In the genomic region with DNA sequence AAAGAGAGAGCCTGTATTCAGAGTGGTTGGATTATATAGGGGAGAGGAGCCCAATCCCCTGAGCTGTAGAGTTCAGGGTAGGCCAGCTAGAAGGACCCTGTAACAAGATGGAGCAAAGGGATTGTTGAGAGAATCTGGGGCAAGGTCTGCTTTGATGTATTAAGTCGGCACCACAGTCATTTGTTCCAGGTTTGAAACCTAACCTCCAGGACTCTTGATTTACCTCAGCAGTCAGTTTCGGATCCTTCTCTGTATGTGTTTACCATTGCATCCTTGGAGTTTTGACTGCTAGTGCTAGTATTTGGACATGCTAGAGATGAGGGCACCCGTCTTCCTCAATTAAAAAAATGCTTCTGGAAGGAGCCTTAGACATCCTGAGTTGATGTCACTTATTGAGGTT, we compare ENCODE assay signal across 29 mouse cellular contexts.
"Had no signal": no experiment of that assay in that cellular context is flagged by ENCODE, and none has a peak within 500 bp of the region (broad histone marks: within the 10 kb centered on the region; RNA-seq: fewer than 3 reads in every experiment).

No protein-coding gene starts in this region.

- H3K27ac ChIP-seq: heart, embryonic 10.5 days; heart, embryonic 13.5 days; heart, embryonic 15.5 days; hindbrain, embryonic 10.5 days; hindbrain, embryonic 12.5 days; hindbrain, embryonic 13.5 days; hindbrain, embryonic 14.5 days; hindbrain, embryonic 15.5 days; hindbrain, postnatal 0 days; intestine, embryonic 15.5 days; kidney, embryonic 15.5 days; kidney, postnatal 0 days; layer of hippocampus, adult 2 months; left cerebral cortex, adult 2 months had no signal

- H3K9ac ChIP-seq: heart, embryonic 12.5 days; heart, embryonic 13.5 days; heart, embryonic 15.5 days; hindbrain, embryonic 12.5 days; hindbrain, embryonic 13.5 days; hindbrain, embryonic 14.5 days; hindbrain, embryonic 15.5 days; intestine, embryonic 15.5 days; kidney, embryonic 15.5 days had no signal

- DNase-seq: heart, postnatal 10 days; heart, postnatal 14 days; heart, postnatal 36 days; heart, postnatal 4 days; kidney, adult 11 months; kidney, adult 18-20 months; kidney, adult 8-10 months; kidney, adult 9 months; kidney, postnatal 10 days; kidney, postnatal 14 days; kidney, postnatal 4 days; layer of hippocampus, adult 9-11 months; layer of hippocampus, postnatal 36 days had no signal

- H3K4me3 ChIP-seq: heart, embryonic 10.5 days; heart, embryonic 12.5 days; heart, embryonic 13.5 days; heart, embryonic 15.5 days; hindbrain, embryonic 10.5 days; hindbrain, embryonic 12.5 days; hindbrain, embryonic 13.5 days; hindbrain, embryonic 15.5 days; intestine, embryonic 15.5 days; kidney, embryonic 15.5 days; layer of hippocampus, adult 2 months; left cerebral cortex, adult 2 months had no signal

- H3K4me2 ChIP-seq: heart, embryonic 11.5 days; heart, embryonic 12.5 days; heart, embryonic 13.5 days; heart, embryonic 15.5 days; hindbrain, embryonic 12.5 days; hindbrain, embryonic 13.5 days; hindbrain, embryonic 14.5 days; hindbrain, embryonic 15.5 days; intestine, embryonic 15.5 days; kidney, embryonic 15.5 days had no signal

- H3K9me3 ChIP-seq: heart, embryonic 10.5 days; heart, embryonic 12.5 days; heart, embryonic 15.5 days; hindbrain, embryonic 12.5 days; hindbrain, embryonic 13.5 days; hindbrain, embryonic 15.5 days; intestine, embryonic 15.5 days; kidney, embryonic 15.5 days had no signal

- H3K36me3 ChIP-seq: hindbrain, embryonic 12.5 days; hindbrain, embryonic 15.5 days; intestine, embryonic 15.5 days had no signal

- H3K27me3 ChIP-seq: heart, embryonic 12.5 days; heart, embryonic 13.5 days; heart, embryonic 15.5 days; hindbrain, embryonic 12.5 days; hindbrain, embryonic 13.5 days; hindbrain, embryonic 15.5 days; intestine, embryonic 15.5 days; kidney, embryonic 15.5 days had no signal

- H3K4me1 ChIP-seq: hindbrain, embryonic 10.5 days; hindbrain, embryonic 12.5 days; intestine, embryonic 15.5 days had no signal
